Mouse (Mus musculus): ENCODE results near the gene Abi1. TPM values are rescaled to one million over a fixed set of nuclear protein-coding genes. Genes with fewer than 3 reads are reported as not detected.

Abi1 gene
- total RNA-seq, 2 experiments from 2014 or later, result 43.2 to 45.1 TPM

Other genes starting within 250 kb of the Abi1 start
- 10 to 100 TPM; 32.6 to 34.0 TPM for gene Pdss1, start 144.7 kb downstream of the Abi1 start, total RNA-seq (2021)
- 10 to 100 TPM; 31.1 to 32.5 TPM for gene Acbd5, start 27.9 kb upstream of the Abi1 start, total RNA-seq (2021)
- 1 to 10 TPM; 4.3 to 5.3 TPM for gene Mastl, start 115.8 kb upstream of the Abi1 start, total RNA-seq (2021)
- 10 to 100 TPM; 69.2 to 72.5 TPM for gene Yme1l1, start 116.1 kb upstream of the Abi1 start, total RNA-seq (2021)
- gene 4931423N10Rik, start 167.2 kb upstream of the Abi1 start, total RNA-seq (2021), result not detected

Data from heart, postnatal 10 days (tissue).